Mouse (Mus musculus) ES-Bruce4 (cell line): ENCODE results near the gene Erbb4.

Experiments used
- CTCF ChIP-seq: IDR thresholded peaks from one replicate; pipeline ENCODE4 v1.8.1; 2011; ENCODE audit warnings: low read depth, low read length
- EP300 ChIP-seq: IDR thresholded peaks from 2 replicates; pipeline ENCODE4 v1.6.1; 2011; ENCODE audit warnings: low read depth, low read length; ENCODE audit not compliant: insufficient read depth
- POLR2A ChIP-seq: IDR thresholded peaks from one replicate; pipeline ENCODE4 v1.8.1; 2011; ENCODE audit warnings: low read length; ENCODE audit not compliant: insufficient read depth

DNA sequence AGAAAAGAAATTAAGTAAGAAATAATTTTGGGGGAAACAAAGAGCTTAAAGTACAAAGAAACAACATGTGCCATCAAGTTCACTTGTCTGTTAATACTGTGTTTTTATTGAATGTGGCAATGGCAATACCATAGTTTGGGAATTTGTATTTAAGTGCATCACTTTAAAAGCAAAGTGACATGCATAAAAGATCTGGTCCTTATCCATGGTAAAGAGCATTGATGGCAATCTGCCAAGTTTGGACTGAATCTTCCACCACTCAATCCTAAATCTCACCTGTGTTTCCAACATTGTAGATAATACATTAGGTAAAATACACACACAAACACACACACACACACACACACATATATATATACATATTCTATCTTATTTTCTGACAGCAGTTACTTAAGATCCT is 143.7 kb downstream of the Erbb4 start:
- TF ChIP-seq POLR2A (no peak), CTCF (no peak), EP300 (no peak)
